Mouse (Mus musculus): ENCODE data around the gene Ppme1. TPM values are rescaled to one million over a fixed set of nuclear protein-coding genes. Genes with fewer than 3 reads are reported as not detected.
A peak's percentile ranks its signal among the peaks of the same experiment; 100 is the strongest.

The Ppme1 gene
- polyA plus RNA-seq, 1 experiment: 46.3 TPM

- no peak for DNase-seq (ENCODE audit: low read depth in 1 of 2, low spot score in 2 of 2)
- WGBS: 91% methylated on average over 3 of the region's 3 CpGs
- Histone ChIP-seq H3K27me3 (ENCODE audit: control insufficient read depth, insufficient read depth, low read length) (no peaks in the 10 kb centered on the region), H3K4me1 (ENCODE audit: control insufficient read depth, insufficient read depth, insufficient read length) (no peaks in the 10 kb centered on the region), H3K36me3 (ENCODE audit: control insufficient read depth, insufficient read depth, low read length) (peaks cover 28% of the 10 kb centered on the region), H3K4me3 (ENCODE audit: extremely low read depth, insufficient read depth, insufficient read length) (no peak overlapping the region), H3K27ac (ENCODE audit: insufficient read depth, low read length) (no peak overlapping the region)
- no peak for TF ChIP-seq CTCF (IDR thresholded peaks at IDR 0.05; ENCODE audit: extremely low read depth, insufficient read depth, insufficient read length, insufficient replicate concordance)
- no peak for TF ChIP-seq POLR2A (IDR thresholded peaks at IDR 0.05; ENCODE audit: low read depth, low read length)
Measured at GRCm38 (mm10) chr7:100331269-100331668, 40.8 kb downstream of the Ppme1 start.

- no peak for DNase-seq (ENCODE audit: low read depth in 1 of 2, low spot score in 2 of 2)
- no peaks in the 10 kb centered on the region for H3K27me3 ChIP-seq (ENCODE audit: control insufficient read depth, insufficient read depth, low read length)
- WGBS: 90% methylated on average over 4 of the region's 4 CpGs
Measured at GRCm38 (mm10) chr7:100328636-100329035, 43.5 kb downstream of the Ppme1 start.

GRCm38 (mm10) chr7:100327514-100327913, 44.6 kb downstream of the Ppme1 start:
- no peak for DNase-seq (ENCODE audit: low read depth in 1 of 2, low spot score in 2 of 2)
- no peak overlapping the region for H3K4me3 ChIP-seq (ENCODE audit: extremely low read depth, insufficient read depth, insufficient read length)
- 83% methylated on average over 7 of the region's 7 CpGs for WGBS
- no peaks in the 10 kb centered on the region for H3K4me1 ChIP-seq (ENCODE audit: control insufficient read depth, insufficient read depth, insufficient read length)
- H3K27ac ChIP-seq (ENCODE audit: insufficient read depth, low read length): no peak overlapping the region
- H3K36me3 ChIP-seq (ENCODE audit: control insufficient read depth, insufficient read depth, low read length): peaks cover 13% of the 10 kb centered on the region
- no peaks in the 10 kb centered on the region for H3K27me3 ChIP-seq (ENCODE audit: control insufficient read depth, insufficient read depth, low read length)
- TF ChIP-seq POLR2A (IDR thresholded peaks at IDR 0.05; ENCODE audit: low read depth, low read length): no peak
- no peak for TF ChIP-seq CTCF (IDR thresholded peaks at IDR 0.05; ENCODE audit: extremely low read depth, insufficient read depth, insufficient read length, insufficient replicate concordance)

More at GRCm38 (mm10) chr7:100328636-100329035, 43.5 kb downstream of the Ppme1 start:
- TF ChIP-seq POLR2A (IDR thresholded peaks at IDR 0.05; ENCODE audit: low read depth, low read length) (no peak), CTCF (IDR thresholded peaks at IDR 0.05; ENCODE audit: extremely low read depth, insufficient read depth, insufficient read length, insufficient replicate concordance) (no peak)
- H3K4me3 ChIP-seq (ENCODE audit: extremely low read depth, insufficient read depth, insufficient read length): no peak overlapping the region
- no peak overlapping the region for H3K27ac ChIP-seq (ENCODE audit: insufficient read depth, low read length)
- H3K4me1 ChIP-seq (ENCODE audit: control insufficient read depth, insufficient read depth, insufficient read length): no peaks in the 10 kb centered on the region
- H3K36me3 ChIP-seq (ENCODE audit: control insufficient read depth, insufficient read depth, low read length): peaks cover 18% of the 10 kb centered on the region

GRCm38 (mm10) chr7:100325482-100325881, 46.6 kb downstream of the Ppme1 start:
- no peak overlapping the region for H3K27ac ChIP-seq (ENCODE audit: insufficient read depth, low read length)
- DNase-seq (ENCODE audit: low read depth in 1 of 2, low spot score in 2 of 2): peak in 1 of 2 experiments; percentile 5
- H3K36me3 ChIP-seq (ENCODE audit: control insufficient read depth, insufficient read depth, low read length): peaks cover 6% of the 10 kb centered on the region; the same call in 1 of the 2 replicates
- WGBS: 82% methylated on average over 6 of the region's 6 CpGs
- H3K4me1 ChIP-seq (ENCODE audit: control insufficient read depth, insufficient read depth, insufficient read length): no peaks in the 10 kb centered on the region
- H3K27me3 ChIP-seq (ENCODE audit: control insufficient read depth, insufficient read depth, low read length): no peaks in the 10 kb centered on the region
- H3K4me3 ChIP-seq (ENCODE audit: extremely low read depth, insufficient read depth, insufficient read length): no peak overlapping the region
- TF ChIP-seq POLR2A (IDR thresholded peaks at IDR 0.05; ENCODE audit: low read depth, low read length) (no peak), CTCF (IDR thresholded peaks at IDR 0.05; ENCODE audit: extremely low read depth, insufficient read depth, insufficient read length, insufficient replicate concordance) (peak; percentile 19; the same call in 1 of the 2 replicates)

GRCm38 (mm10) chr7:100323721-100324120, 48.4 kb downstream of the Ppme1 start:
- Histone ChIP-seq H3K36me3 (ENCODE audit: control insufficient read depth, insufficient read depth, low read length) (peaks cover 2% of the 10 kb centered on the region; the same call in 1 of the 2 replicates), H3K27me3 (ENCODE audit: control insufficient read depth, insufficient read depth, low read length) (no peaks in the 10 kb centered on the region), H3K27ac (ENCODE audit: insufficient read depth, low read length) (no peak overlapping the region), H3K4me1 (ENCODE audit: control insufficient read depth, insufficient read depth, insufficient read length) (no peaks in the 10 kb centered on the region), H3K4me3 (ENCODE audit: extremely low read depth, insufficient read depth, insufficient read length) (no peak overlapping the region)
- TF ChIP-seq POLR2A (IDR thresholded peaks at IDR 0.05; ENCODE audit: low read depth, low read length): no peak
- TF ChIP-seq CTCF (IDR thresholded peaks at IDR 0.05; ENCODE audit: extremely low read depth, insufficient read depth, insufficient read length, insufficient replicate concordance): no peak
- DNase-seq (ENCODE audit: low read depth in 1 of 2, low spot score in 2 of 2): no peak
- 88% methylated on average over 3 of the region's 3 CpGs for WGBS

- Histone ChIP-seq H3K36me3 (ENCODE audit: control insufficient read depth, insufficient read depth, low read length) (no peaks in the 10 kb centered on the region), H3K27me3 (ENCODE audit: control insufficient read depth, insufficient read depth, low read length) (no peaks in the 10 kb centered on the region), H3K4me1 (ENCODE audit: control insufficient read depth, insufficient read depth, insufficient read length) (no peaks in the 10 kb centered on the region), H3K27ac (ENCODE audit: insufficient read depth, low read length) (no peak overlapping the region), H3K4me3 (ENCODE audit: extremely low read depth, insufficient read depth, insufficient read length) (no peak overlapping the region)
- WGBS: 94% methylated on average over 5 of the region's 5 CpGs
- DNase-seq (ENCODE audit: low read depth in 1 of 2, low spot score in 2 of 2): no peak
- TF ChIP-seq CTCF (IDR thresholded peaks at IDR 0.05; ENCODE audit: extremely low read depth, insufficient read depth, insufficient read length, insufficient replicate concordance): no peak
- TF ChIP-seq POLR2A (IDR thresholded peaks at IDR 0.05; ENCODE audit: low read depth, low read length): no peak
Measured at GRCm38 (mm10) chr7:100317534-100317933, 54.6 kb downstream of the Ppme1 start.

- no peak for DNase-seq (ENCODE audit: low read depth in 1 of 2, low spot score in 2 of 2)
- TF ChIP-seq CTCF (IDR thresholded peaks at IDR 0.05; ENCODE audit: extremely low read depth, insufficient read depth, insufficient read length, insufficient replicate concordance): no peak
- TF ChIP-seq POLR2A (IDR thresholded peaks at IDR 0.05; ENCODE audit: low read depth, low read length): no peak
Measured at GRCm38 (mm10) chr7:100316924-100317323, 55.2 kb downstream of the Ppme1 start.

More at GRCm38 (mm10) chr7:100316924-100317323, 55.2 kb downstream of the Ppme1 start:
- Histone ChIP-seq H3K4me1 (ENCODE audit: control insufficient read depth, insufficient read depth, insufficient read length) (no peaks in the 10 kb centered on the region), H3K4me3 (ENCODE audit: extremely low read depth, insufficient read depth, insufficient read length) (no peak overlapping the region), H3K36me3 (ENCODE audit: control insufficient read depth, insufficient read depth, low read length) (no peaks in the 10 kb centered on the region), H3K27me3 (ENCODE audit: control insufficient read depth, insufficient read depth, low read length) (no peaks in the 10 kb centered on the region), H3K27ac (ENCODE audit: insufficient read depth, low read length) (no peak overlapping the region)
- WGBS: 75% methylated on average over 8 of the region's 8 CpGs
